9 mouse cellular contexts compared by ENCODE assay signal in genomic region chrX:50591477-50591876, GRCm38 (mm10).
DNase-seq lines count a peak whose midpoint lies in the region; ATAC-seq and TF ChIP-seq lines count a peak whose summit lies in the region.
"Had no signal": no experiment of that assay in that cellular context is flagged by ENCODE, and none has a peak within 500 bp of the region (broad histone marks: within the 10 kb centered on the region; RNA-seq: fewer than 3 reads in every experiment).

No protein-coding gene starts in this region.

- peaks cover 12% of the 10 kb centered on the region; the same call in 1 of the 2 replicates for H3K36me3 ChIP-seq in hindbrain, embryonic 14.5 days (replicated peaks; ENCODE audit: control insufficient read depth, insufficient read depth)
- 0 out of 2 replicates have a peak, but pooled peaks cover 3% of the 10 kb centered on the region for H3K36me3 ChIP-seq in hindbrain, embryonic 12.5 days
- H3K36me3 ChIP-seq in ES-E14 (ENCODE audit: control insufficient read depth, insufficient read depth, low read length, poor library complexity, severe bottlenecking) = peaks cover 15% of the 10 kb centered on the region
- peaks cover 2% of the 10 kb centered on the region; the same call in 1 of the 2 replicates for H3K36me3 ChIP-seq in liver, embryonic 13.5 days
- H3K36me3 ChIP-seq: midbrain, embryonic 12.5 days had no signal

- no peaks in the 10 kb centered on the region for H3K4me1 ChIP-seq in hindbrain, embryonic 14.5 days (replicated peaks; ENCODE audit: control insufficient read depth, insufficient read depth, low read length)
- no peaks in the 10 kb centered on the region for H3K4me1 ChIP-seq in hindbrain, embryonic 12.5 days
- H3K4me1 ChIP-seq in ES-E14 (ENCODE audit: control insufficient read depth in 2 of 2, insufficient read depth in 2 of 2, low read length in 2 of 2, poor library complexity in 1 of 2) = no peaks in the 10 kb centered on the region
- no peaks in the 10 kb centered on the region for H3K4me1 ChIP-seq in liver, embryonic 13.5 days (replicated peaks)
- H3K4me1 ChIP-seq: midbrain, embryonic 12.5 days had no signal

- no peaks in the 10 kb centered on the region for H3K27me3 ChIP-seq in hindbrain, embryonic 14.5 days (ENCODE audit: control insufficient read depth, insufficient read depth, low read length)
- H3K27me3 ChIP-seq in hindbrain, embryonic 12.5 days = no peaks in the 10 kb centered on the region
- H3K27me3 ChIP-seq in liver, embryonic 13.5 days = no peaks in the 10 kb centered on the region
- H3K27me3 ChIP-seq: midbrain, embryonic 12.5 days had no signal

- H3K9ac ChIP-seq in hindbrain, embryonic 14.5 days = no peak overlapping the region
- no peak overlapping the region for H3K9ac ChIP-seq in hindbrain, embryonic 12.5 days
- H3K9ac ChIP-seq in ES-E14 (ENCODE audit: insufficient read depth, low read depth, low read length, poor library complexity, severe bottlenecking) = no peak overlapping the region
- no peak overlapping the region for H3K9ac ChIP-seq in liver, embryonic 13.5 days
- H3K9ac ChIP-seq: midbrain, embryonic 12.5 days had no signal

- no peak overlapping the region for H3K4me3 ChIP-seq in hindbrain, embryonic 14.5 days (replicated peaks; ENCODE audit: low read length)
- H3K4me3 ChIP-seq in hindbrain, embryonic 12.5 days = no peak overlapping the region
- no peak overlapping the region for H3K4me3 ChIP-seq in ES-E14 (ENCODE audit: insufficient read depth in 1 of 2, low read depth in 1 of 2, low read length in 2 of 2, poor library complexity in 1 of 2, severe bottlenecking in 1 of 2)
- H3K4me3 ChIP-seq in liver, embryonic 13.5 days (replicated peaks) = no peak overlapping the region

- in situ Hi-C loops in ES-E14 (cut with MboI; ENCODE audit: low sequenced_read_pairs in 2 of 2, unreplicated experiment in 2 of 2) = no loop called here

- H3K9me3 ChIP-seq in hindbrain, embryonic 14.5 days (ENCODE audit: control insufficient read depth, low read length) = no peaks in the 10 kb centered on the region
- no peaks in the 10 kb centered on the region for H3K9me3 ChIP-seq in hindbrain, embryonic 12.5 days (replicated peaks)
- no peaks in the 10 kb centered on the region for H3K9me3 ChIP-seq in ES-E14 (ENCODE audit: control insufficient read depth, insufficient read depth, low read depth, low read length)
- no peaks in the 10 kb centered on the region for H3K9me3 ChIP-seq in liver, embryonic 13.5 days (replicated peaks)
- H3K9me3 ChIP-seq: midbrain, embryonic 12.5 days had no signal

- H3K4me2 ChIP-seq in hindbrain, embryonic 14.5 days (replicated peaks) = peak overlapping the region; percentile 29; the same call in 1 of the 2 replicates
- H3K4me2 ChIP-seq in hindbrain, embryonic 12.5 days (replicated peaks) = no peak overlapping the region
- H3K4me2 ChIP-seq in liver, embryonic 13.5 days = 0 out of 2 replicates have a peak overlapping the region, but pooled peaks have one; percentile 38
- H3K4me2 ChIP-seq: midbrain, embryonic 12.5 days had no signal

- intact Hi-C loops in gastrocnemius, postnatal 36 days (cut with DNase I) = no loop called here
- intact Hi-C loops in left cerebral cortex, postnatal 36 days (cut with DNase I) = no loop called here

- 0 out of 2 replicates have a peak overlapping the region, but pooled peaks have one; percentile 72 for H3K27ac ChIP-seq in hindbrain, embryonic 14.5 days
- H3K27ac ChIP-seq in hindbrain, embryonic 12.5 days = no peak overlapping the region
- no peak overlapping the region for H3K27ac ChIP-seq in ES-E14 (ENCODE audit: insufficient read depth, low read depth, low read length, poor library complexity, severe bottlenecking)
- H3K27ac ChIP-seq in liver, embryonic 13.5 days = no peak overlapping the region
- H3K27ac ChIP-seq: midbrain, embryonic 12.5 days had no signal

- WGBS in hindbrain, embryonic 14.5 days = 74% methylated on average over 4 of the region's 4 CpGs
- 81% methylated on average over 4 of the region's 4 CpGs for WGBS in hindbrain, embryonic 12.5 days
- WGBS in liver, embryonic 13.5 days (ENCODE audit: insufficient replicate concordance) = 58% methylated on average over 4 of the region's 4 CpGs

- DNase-seq in hindbrain, embryonic 14.5 days (ENCODE audit: low spot score) = peak; percentile 74
- DNase-seq in ES-E14 (ENCODE audit: low read depth, low spot score) = no peak
- peak; percentile 84 for DNase-seq in brain, embryonic 14.5 days (ENCODE audit: low read depth)
- no peak for DNase-seq in liver, embryonic 13.5 days
- no peak for DNase-seq in gastrocnemius, postnatal 36 days
- no peak for DNase-seq in left cerebral cortex, postnatal 36 days (ENCODE audit: low spot score in 2 of 2)

- TF ChIP-seq POLR2A in brain, embryonic 14.5 days (IDR thresholded peaks at IDR 0.05; ENCODE audit: borderline replicate concordance, extremely low read depth, insufficient read depth, insufficient read length, poor library complexity, severe bottlenecking) = no peak

- no peak for ATAC-seq in hindbrain, embryonic 14.5 days (ENCODE audit: low FRiP score)
- ATAC-seq in hindbrain, embryonic 12.5 days (ENCODE audit: low FRiP score) = no peak
- no peak for ATAC-seq in liver, embryonic 13.5 days (ENCODE audit: low read depth)
- ATAC-seq in monocyte, adult 5-6 weeks (replicated peaks; ENCODE audit: insufficient number of reproducible peaks, low FRiP score, low TSS enrichment, poor library complexity, severe bottlenecking) = no peak

- peak; percentile 37; the same call in 1 of the 2 replicates for TF ChIP-seq CTCF in brain, embryonic 14.5 days (IDR thresholded peaks at IDR 0.05; ENCODE audit: borderline replicate concordance, extremely low read depth, insufficient read depth, insufficient read length)

TF ChIP-seq in ES-E14, 5 proteins besides CTCF, POLR2A, EP300 and RAD21:
- TF ChIP-seq ZNF384 (IDR thresholded peaks at IDR 0.05; ENCODE audit: low read depth, low read length) (peak; percentile 99), HCFC1 (IDR thresholded peaks at IDR 0.05; ENCODE audit: borderline replicate concordance, insufficient read depth, low read length) (no peak)

Comparison
In these comparisons a context has a peak if more than half of its experiments do, and no peak if none do; other contexts are left out.
1. DNase-seq: peak in hindbrain, embryonic 14.5 days (single experiment) and brain, embryonic 14.5 days (single experiment); none in ES-E14 (single experiment), liver, embryonic 13.5 days (single experiment), gastrocnemius, postnatal 36 days (0 of 2) and left cerebral cortex, postnatal 36 days (0 of 2).